Mouse (Mus musculus) forebrain, postnatal 0 days (tissue): ENCODE results near the gene Nt5e. TPM values are rescaled to one million over a fixed set of nuclear protein-coding genes. Genes with fewer than 3 reads are reported as not detected.
"Not testable (repeated sequence)": the region's sequence is repeated elsewhere in the genome, so short reads cannot be mapped to it uniquely, and the experiment has no call there.

Experiments
- ATAC-seq: fragments of 200-750 bp; cut with Nextera tagmentation; 2 replicates; pipeline ENCODE4 v1.8.0; 2017; ENCODE audit warnings: mild to moderate bottlenecking, moderate library complexity
- DNase-seq: peaks from one replicate; pipeline ENCODE4 v3.0.0-alpha.2; 2015
- H3K27ac ChIP-seq: fragments of 300-500 bp; sonication (generic); 2 replicates; pipeline ENCODE4 v1.5.1; 2014; ENCODE audit warnings: low read depth, mild to moderate bottlenecking, antibody characterized with exemption, low read length, moderate library complexity, mixed read lengths
- H3K27me3 ChIP-seq: fragments of 300-500 bp; sonication (generic); 2 replicates; pipeline ENCODE4 v1.6.1; 2014; ENCODE audit warnings: mild to moderate bottlenecking, low read length, mixed read lengths; ENCODE audit not compliant: insufficient read depth
- H3K36me3 ChIP-seq: fragments of 300-500 bp; sonication (generic); 2 replicates; pipeline ENCODE4 v1.6.1; 2014; ENCODE audit warnings: mild to moderate bottlenecking, moderate library complexity; ENCODE audit not compliant: insufficient read depth
- H3K4me1 ChIP-seq: fragments of 300-500 bp; sonication (generic); 2 replicates; pipeline ENCODE4 v1.6.1; 2014; ENCODE audit warnings: antibody characterized with exemption; ENCODE audit not compliant: insufficient read depth
- H3K4me2 ChIP-seq: fragments of 300-500 bp; sonication (generic); 2 replicates; pipeline ENCODE4 v1.6.1; 2014; ENCODE audit warnings: low read depth, mild to moderate bottlenecking, moderate library complexity
- H3K4me3 ChIP-seq: fragments of 300-500 bp; sonication (generic); 2 replicates; pipeline ENCODE4 v1.5.1; 2014; ENCODE audit warnings: low read depth, low read length, mixed read lengths
- H3K9ac ChIP-seq: fragments of 300-500 bp; sonication (generic); 2 replicates; pipeline ENCODE4 v1.6.1; 2014; ENCODE audit warnings: mild to moderate bottlenecking
- H3K9me3 ChIP-seq: fragments of 300-500 bp; sonication (generic); 2 replicates; pipeline ENCODE4 v1.6.1; 2016; ENCODE audit warnings: low read length
- CTCF ChIP-seq: sonication (generic); IDR thresholded peaks from 2 replicates; pipeline ENCODE4 v1.5.1; 2016; ENCODE audit warnings: antibody characterized with exemption, control low read depth, low read depth
- WGBS: fragments of 180-500 bp; shearing (Covaris S2); extraction: QIAGEN DNeasy Blood & Tissue Kit; methylation state at CpG from one replicate; pipeline ENCODE4 v1.1.7; 2014; 5-methylcytosine and 5-hydroxymethylcytosine counted together
- polyA plus RNA-seq: library from polyadenylated mRNA; unstranded; fragments of >200 nt; fragmentation: Nextera tagmentation; extraction: Ambion mirVana; gene quantifications from 2 replicates; pipeline ENCODE4 v1.2.1, GENCODE M21; 2015
- total RNA-seq: library from RNA; depleted of rRNA; stranded (reverse); fragments of >200 nt; gene quantifications from 2 replicates; pipeline ENCODE4 v1.2.3, GENCODE M21; 2014

The Nt5e gene
- total and polyA plus RNA-seq, 2 experiments from 2014 or later, result 1.4 to 5.3 TPM

- Histone ChIP-seq H3K4me3 (no peak overlapping the region), H3K9ac (no peak overlapping the region), H3K36me3 (no peaks in the 10 kb centered on the region), H3K9me3 (no peaks in the 10 kb centered on the region), H3K27me3 (no peaks in the 10 kb centered on the region), H3K27ac (0 out of 2 replicates have a peak overlapping the region, but pooled peaks have one; percentile 10), H3K4me1 (no peaks in the 10 kb centered on the region), H3K4me2 (no peak overlapping the region)
- TF ChIP-seq CTCF, result no peak
- WGBS, result 82% methylated on average over 5 of the region's 5 CpGs
- ATAC-seq (peak; percentile 27), DNase-seq (no peak)
Observed at GRCm38 (mm10) chr9:88296321-88296720, 30.7 kb upstream of the Nt5e start.

GRCm38 (mm10) chr9:88297244-88297643, 29.8 kb upstream of the Nt5e start:
- H3K4me2 ChIP-seq, H3K4me3 ChIP-seq, H3K4me1 ChIP-seq, H3K36me3 ChIP-seq, ATAC-seq, H3K9ac ChIP-seq, H3K9me3 ChIP-seq, H3K27ac ChIP-seq, DNase-seq, H3K27me3 ChIP-seq: not testable (repeated sequence)
- WGBS, result 85% methylated on average over 3 of the region's 3 CpGs

GRCm38 (mm10) chr9:88297871-88298658, 28.9 kb upstream of the Nt5e start:
- Histone ChIP-seq H3K36me3 (no peaks in the 10 kb centered on the region), H3K27me3 (no peaks in the 10 kb centered on the region), H3K9me3 (no peaks in the 10 kb centered on the region), H3K4me3 (no peak overlapping the region), H3K27ac (no peak overlapping the region), H3K9ac (no peak overlapping the region), H3K4me2 (no peak overlapping the region), H3K4me1 (no peaks in the 10 kb centered on the region)
- TF ChIP-seq CTCF, result no peak
- no peak for DNase-seq
- WGBS, result 88% methylated on average over 8 of the region's 8 CpGs
- no peak for ATAC-seq

GRCm38 (mm10) chr9:88307019-88307618, 19.9 kb upstream of the Nt5e start:
- 94% methylated on average over 2 of the region's 2 CpGs for WGBS
- no peaks in the 10 kb centered on the region for H3K4me1 ChIP-seq
- TF ChIP-seq CTCF, result no peak
- no peak overlapping the region for H3K4me2 ChIP-seq
- no peaks in the 10 kb centered on the region for H3K27me3 ChIP-seq
- H3K9me3 ChIP-seq, result no peaks in the 10 kb centered on the region
- no peaks in the 10 kb centered on the region for H3K36me3 ChIP-seq
- ATAC-seq, result no peak
- H3K27ac ChIP-seq, result no peak overlapping the region
- no peak overlapping the region for H3K9ac ChIP-seq
- H3K4me3 ChIP-seq, result no peak overlapping the region
- DNase-seq, result no peak

- Histone ChIP-seq H3K9me3 (no peaks in the 10 kb centered on the region), H3K4me1 (no peaks in the 10 kb centered on the region), H3K4me3 (no peak overlapping the region), H3K4me2 (no peak overlapping the region), H3K27me3 (no peaks in the 10 kb centered on the region), H3K27ac (no peak overlapping the region), H3K9ac (no peak overlapping the region), H3K36me3 (no peaks in the 10 kb centered on the region)
- ATAC-seq (no peak), DNase-seq (no peak)
- no peak for TF ChIP-seq CTCF
- 68% methylated on average over 1 of the region's 1 CpGs for WGBS
Observed at GRCm38 (mm10) chr9:88309127-88309526, 17.9 kb upstream of the Nt5e start.

- DNase-seq (no peak), ATAC-seq (no peak)
- no peaks in the 10 kb centered on the region for H3K9me3 ChIP-seq
- H3K4me1 ChIP-seq, result no peaks in the 10 kb centered on the region
- no peak overlapping the region for H3K4me3 ChIP-seq
- no peak for TF ChIP-seq CTCF
- H3K27ac ChIP-seq, result no peak overlapping the region
- H3K27me3 ChIP-seq, result no peaks in the 10 kb centered on the region
- no peaks in the 10 kb centered on the region for H3K36me3 ChIP-seq
- no peak overlapping the region for H3K4me2 ChIP-seq
- H3K9ac ChIP-seq, result no peak overlapping the region
Observed at GRCm38 (mm10) chr9:88319226-88319625, 7.8 kb upstream of the Nt5e start.

GRCm38 (mm10) chr9:88324616-88325015, 2.4 kb upstream of the Nt5e start:
- no peaks in the 10 kb centered on the region for H3K4me1 ChIP-seq

More at GRCm38 (mm10) chr9:88324616-88325015, 2.4 kb upstream of the Nt5e start:
- ATAC-seq (no peak), DNase-seq (no peak)
- no peak overlapping the region for H3K9ac ChIP-seq
- H3K36me3 ChIP-seq, result no peaks in the 10 kb centered on the region
- no peak for TF ChIP-seq CTCF
- H3K27me3 ChIP-seq, result no peaks in the 10 kb centered on the region
- H3K4me2 ChIP-seq, result no peak overlapping the region
- no peaks in the 10 kb centered on the region for H3K9me3 ChIP-seq
- no peak overlapping the region for H3K4me3 ChIP-seq
- 89% methylated on average over 3 of the region's 3 CpGs for WGBS
- no peak overlapping the region for H3K27ac ChIP-seq
